Mouse (Mus musculus): ENCODE measurements around the gene Ubr7.

- TF ChIP-seq CTCF (conservative IDR thresholded peaks at IDR 0.05 in 1 of 2, IDR thresholded peaks at IDR 0.05 in 1 of 2; ENCODE audit: low read depth in 2 of 2, low read length in 2 of 2) (no peak), GABPA (IDR thresholded peaks at IDR 0.05; ENCODE audit: insufficient replicate concordance, low read depth, low read length) (no peak), CHD2 (IDR thresholded peaks at IDR 0.05; ENCODE audit: low read length) (no peak), HCFC1 (IDR thresholded peaks at IDR 0.05; ENCODE audit: low read depth, low read length) (no peak), MAX (IDR thresholded peaks at IDR 0.05; ENCODE audit: low read length) (no peak)
Measured at GRCm38 (mm10) chr12:102785593-102785985, 27.8 kb downstream of the Ubr7 start.

All from CH12.LX (cell line).